ENCODE assay signal across 8 mouse cellular contexts in genomic region chr8:114707538-114708138, GRCm38 (mm10).
DNase-seq lines count a peak whose midpoint lies in the region; ATAC-seq and TF ChIP-seq lines count a peak whose summit lies in the region.
"Had no signal": no experiment of that assay in that cellular context is flagged by ENCODE, and none has a peak within 500 bp of the region (broad histone marks: within the 10 kb centered on the region; RNA-seq: fewer than 3 reads in every experiment).

No protein-coding gene starts in this region.

- no peak overlapping the region for H3ac ChIP-seq in myocyte (ENCODE audit: control insufficient read depth, insufficient read length)

- no peaks in the 10 kb centered on the region for H3K79me2 ChIP-seq in myocyte (ENCODE audit: control insufficient read depth, insufficient read depth)

- H3K4me2 ChIP-seq in hindbrain, embryonic 14.5 days (replicated peaks): no peak overlapping the region
- no peak overlapping the region for H3K4me2 ChIP-seq in hindbrain, embryonic 16.5 days (ENCODE audit: low read length)
- H3K4me2 ChIP-seq in intestine, embryonic 14.5 days (ENCODE audit: low read length): peak overlapping the region; percentile 24; the same call in 1 of the 2 replicates
- peak overlapping the region; percentile 35 for H3K4me2 ChIP-seq in myocyte (ENCODE audit: low read depth)

- H3K27me3 ChIP-seq in hindbrain, embryonic 14.5 days (ENCODE audit: control insufficient read depth, insufficient read depth, low read length): no peaks in the 10 kb centered on the region
- H3K27me3 ChIP-seq in hindbrain, embryonic 16.5 days (replicated peaks; ENCODE audit: control insufficient read depth, insufficient read depth, low read length): no peaks in the 10 kb centered on the region
- H3K27me3 ChIP-seq in intestine, embryonic 14.5 days (replicated peaks; ENCODE audit: control insufficient read depth, insufficient read depth, low read length): no peaks in the 10 kb centered on the region
- no peaks in the 10 kb centered on the region for H3K27me3 ChIP-seq in myocyte (ENCODE audit: control insufficient read depth, insufficient read depth, insufficient read length)

- ATAC-seq in hindbrain, embryonic 14.5 days (ENCODE audit: low FRiP score): no peak
- no peak for ATAC-seq in hindbrain, embryonic 16.5 days
- no peak for ATAC-seq in intestine, embryonic 14.5 days (replicated peaks; ENCODE audit: low FRiP score, low TSS enrichment, low read depth)

- peaks cover 8% of the 10 kb centered on the region for H3K4me1 ChIP-seq in hindbrain, embryonic 14.5 days (replicated peaks; ENCODE audit: control insufficient read depth, insufficient read depth, low read length)
- H3K4me1 ChIP-seq in hindbrain, embryonic 16.5 days (ENCODE audit: control insufficient read depth, insufficient read depth, low read depth, low read length): no peaks in the 10 kb centered on the region; the same call in 1 of the 2 replicates
- peaks cover 10% of the 10 kb centered on the region for H3K4me1 ChIP-seq in intestine, embryonic 14.5 days (replicated peaks; ENCODE audit: control insufficient read depth, insufficient read depth, low read length)

- no peak for TF ChIP-seq POLR2A in brain, embryonic 14.5 days (IDR thresholded peaks at IDR 0.05; ENCODE audit: borderline replicate concordance, extremely low read depth, insufficient read depth, insufficient read length, poor library complexity, severe bottlenecking)
- no peak for TF ChIP-seq POLR2A in myocyte (IDR thresholded peaks at IDR 0.05; ENCODE audit: insufficient read length, low read depth)

- peak overlapping the region; percentile 62 for H3K27ac ChIP-seq in hindbrain, embryonic 14.5 days
- H3K27ac ChIP-seq in hindbrain, embryonic 16.5 days (ENCODE audit: low read depth, low read length): no peak overlapping the region
- 0 out of 2 replicates have a peak overlapping the region, but pooled peaks have one; percentile 14 for H3K27ac ChIP-seq in intestine, embryonic 14.5 days (ENCODE audit: low read depth)

- no peaks in the 10 kb centered on the region for H3K36me3 ChIP-seq in hindbrain, embryonic 14.5 days (replicated peaks; ENCODE audit: control insufficient read depth, insufficient read depth)
- H3K36me3 ChIP-seq in hindbrain, embryonic 16.5 days (ENCODE audit: control insufficient read depth, insufficient read depth, low read length): no peaks in the 10 kb centered on the region
- H3K36me3 ChIP-seq in intestine, embryonic 14.5 days (ENCODE audit: control insufficient read depth, insufficient read depth, low read length): no peaks in the 10 kb centered on the region
- H3K36me3 ChIP-seq in myocyte (ENCODE audit: control insufficient read depth, insufficient read depth): no peaks in the 10 kb centered on the region

- no peak for DNase-seq in hindbrain, embryonic 14.5 days (ENCODE audit: low spot score)
- peak; percentile 67 for DNase-seq in brain, embryonic 14.5 days (ENCODE audit: low read depth)
- DNase-seq in intestine, embryonic 14.5 days (ENCODE audit: low spot score): no peak
- DNase-seq in layer of hippocampus, adult 9-10 months (ENCODE audit: low spot score): no peak
- no peak for DNase-seq in cerebellum, postnatal 4 days (ENCODE audit: low spot score in 2 of 2)
- DNase-seq: gastrocnemius, postnatal 25 days had no signal

- no peaks in the 10 kb centered on the region for H3K9me3 ChIP-seq in hindbrain, embryonic 14.5 days (ENCODE audit: control insufficient read depth, low read length)
- H3K9me3 ChIP-seq in hindbrain, embryonic 16.5 days (ENCODE audit: control insufficient read depth, low read length): no peaks in the 10 kb centered on the region
- H3K9me3 ChIP-seq in intestine, embryonic 14.5 days (ENCODE audit: control insufficient read depth, low read length): no peaks in the 10 kb centered on the region

- no peak overlapping the region for H3K9ac ChIP-seq in hindbrain, embryonic 14.5 days
- H3K9ac ChIP-seq in hindbrain, embryonic 16.5 days (ENCODE audit: low read depth, low read length): no peak overlapping the region
- H3K9ac ChIP-seq in intestine, embryonic 14.5 days (ENCODE audit: low read length): peak overlapping the region; percentile 8; the same call in 1 of the 2 replicates

- H3K4me3 ChIP-seq in hindbrain, embryonic 14.5 days (replicated peaks; ENCODE audit: low read length): no peak overlapping the region
- H3K4me3 ChIP-seq in hindbrain, embryonic 16.5 days (ENCODE audit: low read length): no peak overlapping the region
- H3K4me3 ChIP-seq in intestine, embryonic 14.5 days (ENCODE audit: low read depth, low read length): no peak overlapping the region
- no peak overlapping the region for H3K4me3 ChIP-seq in myocyte

- 45% methylated on average over 15 of the region's 15 CpGs for WGBS in hindbrain, embryonic 14.5 days
- 49% methylated on average over 15 of the region's 15 CpGs for WGBS in hindbrain, embryonic 16.5 days
- WGBS in intestine, embryonic 14.5 days: 20% methylated on average over 15 of the region's 15 CpGs

- TF ChIP-seq CTCF in brain, embryonic 14.5 days (IDR thresholded peaks at IDR 0.05; ENCODE audit: borderline replicate concordance, extremely low read depth, insufficient read depth, insufficient read length): no peak

TF ChIP-seq in myocyte, 11 proteins besides CTCF, POLR2A, EP300 and RAD21:
- no peak for TF ChIP-seq E2F4 (IDR thresholded peaks at IDR 0.05; ENCODE audit: insufficient read depth)
- no peak for TF ChIP-seq MYOG (IDR thresholded peaks at IDR 0.05; ENCODE audit: control insufficient read depth in 1 of 3, insufficient read depth in 1 of 3, insufficient read length in 2 of 3, low read depth in 2 of 3)
- no peak for TF ChIP-seq CEBPB (IDR thresholded peaks at IDR 0.05; ENCODE audit: insufficient read depth, poor library complexity, severe bottlenecking)
- no peak for TF ChIP-seq MAX (IDR thresholded peaks at IDR 0.05; ENCODE audit: low read depth)
- TF ChIP-seq REST (IDR thresholded peaks at IDR 0.05; ENCODE audit: insufficient read depth, insufficient read length): no peak
- no peak for TF ChIP-seq MYOD1 (IDR thresholded peaks at IDR 0.05; ENCODE audit: control insufficient read depth in 1 of 3, insufficient read length in 2 of 3, low read depth in 2 of 3)

Comparison
In these comparisons a context has a peak if more than half of its experiments do, and no peak if none do; other contexts are left out.
1. H3K4me2 ChIP-seq: peak in intestine, embryonic 14.5 days (single experiment) and myocyte (single experiment); none in hindbrain, embryonic 14.5 days (single experiment) and hindbrain, embryonic 16.5 days (single experiment).